Mouse (Mus musculus) midbrain, embryonic 13.5 days (tissue): ENCODE data around the gene Naip1. TPM values are rescaled to one million over a fixed set of nuclear protein-coding genes. Genes with fewer than 3 reads are reported as not detected.
"Not testable (repeated sequence)": the region's sequence is repeated elsewhere in the genome, so short reads cannot be mapped to it uniquely, and the experiment has no call there.

ENCODE experiments used
- ATAC-seq: fragments of 200-750 bp; cut with Nextera tagmentation; 2 replicates; pipeline ENCODE4 v1.8.0; 2017; ENCODE audit warnings: mild to moderate bottlenecking, moderate TSS enrichment, moderate library complexity
- H3K27ac ChIP-seq: fragments of 300-500 bp; sonication (generic); 2 replicates; pipeline ENCODE4 v1.5.1; 2015; ENCODE audit warnings: inconsistent platforms, mild to moderate bottlenecking, moderate library complexity
- H3K27me3 ChIP-seq: fragments of 300-500 bp; sonication (generic); 2 replicates; pipeline ENCODE4 v1.6.1; 2015; ENCODE audit warnings: mild to moderate bottlenecking, inconsistent platforms
- H3K36me3 ChIP-seq: fragments of 300-500 bp; sonication (generic); 2 replicates; pipeline ENCODE4 v1.6.1; 2015; ENCODE audit warnings: mild to moderate bottlenecking, inconsistent platforms
- H3K4me1 ChIP-seq: fragments of 300-500 bp; sonication (generic); replicated peaks from 2 replicates; pipeline ENCODE4 v1.6.1; 2015; ENCODE audit warnings: inconsistent platforms
- H3K4me2 ChIP-seq: fragments of 300-500 bp; sonication (generic); replicated peaks from 2 replicates; pipeline ENCODE4 v1.6.1; 2015; ENCODE audit warnings: moderate library complexity, mild to moderate bottlenecking, inconsistent platforms
- H3K4me3 ChIP-seq: fragments of 300-500 bp; sonication (generic); replicated peaks from 2 replicates; pipeline ENCODE4 v1.5.1; 2015; ENCODE audit warnings: mild to moderate bottlenecking, inconsistent platforms
- H3K9ac ChIP-seq: fragments of 300-500 bp; sonication (generic); replicated peaks from 2 replicates; pipeline ENCODE4 v1.6.1; 2015; ENCODE audit warnings: mild to moderate bottlenecking, inconsistent platforms
- H3K9me3 ChIP-seq: fragments of 300-500 bp; sonication (generic); 2 replicates; pipeline ENCODE4 v1.6.1; 2016; ENCODE audit warnings: mild to moderate bottlenecking, inconsistent platforms
- WGBS: fragments of 180-500 bp; shearing (Covaris S2); methylation state at CpG from one replicate; pipeline ENCODE4 v1.1.7; 2015; 5-methylcytosine and 5-hydroxymethylcytosine counted together
- polyA plus RNA-seq: library from polyadenylated mRNA; unstranded; fragments of >200 nt; fragmentation: Nextera tagmentation; extraction: Ambion mirVana; gene quantifications from 2 replicates; pipeline ENCODE4 v1.2.1, GENCODE M21; 2015

Naip1 gene
- polyA plus RNA-seq, 1 experiment from 2014 or later, result not detected

- H3K9me3 ChIP-seq, result no peaks in the 10 kb centered on the region
- no peak for ATAC-seq
- no peak overlapping the region for H3K4me2 ChIP-seq
- no peak overlapping the region for H3K27ac ChIP-seq
- H3K4me3 ChIP-seq, result no peak overlapping the region
- H3K27me3 ChIP-seq, result no peaks in the 10 kb centered on the region
- 72% methylated on average over 3 of the region's 3 CpGs for WGBS
- no peak overlapping the region for H3K9ac ChIP-seq
- H3K36me3 ChIP-seq, result no peaks in the 10 kb centered on the region
- no peaks in the 10 kb centered on the region for H3K4me1 ChIP-seq
These were observed 12.6 kb downstream of the Naip1 start for GRCm38 (mm10) chr13:100440116-100440515.

GRCm38 (mm10) chr13:100438701-100439100 lies 14.0 kb downstream of the Naip1 start:
- no peaks in the 10 kb centered on the region for H3K9me3 ChIP-seq
- no peaks in the 10 kb centered on the region for H3K27me3 ChIP-seq
- no peak overlapping the region for H3K4me3 ChIP-seq
- no peaks in the 10 kb centered on the region for H3K4me1 ChIP-seq
- no peak overlapping the region for H3K4me2 ChIP-seq
- 69% methylated on average over 1 of the region's 1 CpGs for WGBS
- no peak overlapping the region for H3K27ac ChIP-seq
- H3K9ac ChIP-seq, result no peak overlapping the region
- no peaks in the 10 kb centered on the region for H3K36me3 ChIP-seq
- no peak for ATAC-seq

GRCm38 (mm10) chr13:100437322-100437825 lies 15.3 kb downstream of the Naip1 start:
- Histone ChIP-seq H3K27ac (no peak overlapping the region), H3K4me2 (no peak overlapping the region), H3K4me3 (no peak overlapping the region), H3K9me3 (no peaks in the 10 kb centered on the region), H3K27me3 (no peaks in the 10 kb centered on the region), H3K36me3 (no peaks in the 10 kb centered on the region), H3K4me1 (no peaks in the 10 kb centered on the region), H3K9ac (no peak overlapping the region)
- no peak for ATAC-seq
- 89% methylated on average over 3 of the region's 3 CpGs for WGBS

GRCm38 (mm10) chr13:100436556-100437163 lies 16.0 kb downstream of the Naip1 start:
- not testable (repeated sequence) for ATAC-seq, H3K9ac ChIP-seq, H3K27me3 ChIP-seq, H3K9me3 ChIP-seq, H3K36me3 ChIP-seq, H3K4me2 ChIP-seq, H3K4me3 ChIP-seq, H3K4me1 ChIP-seq, H3K27ac ChIP-seq
- 81% methylated on average over 1 of the region's 1 CpGs for WGBS

- not testable (repeated sequence) for ATAC-seq, H3K4me2 ChIP-seq, H3K4me1 ChIP-seq, H3K27me3 ChIP-seq, H3K9me3 ChIP-seq, H3K36me3 ChIP-seq, H3K9ac ChIP-seq, H3K27ac ChIP-seq, H3K4me3 ChIP-seq
- WGBS, result 91% methylated on average over 7 of the region's 7 CpGs
These were observed 32.7 kb downstream of the Naip1 start for GRCm38 (mm10) chr13:100419958-100420357.

- H3K9me3 ChIP-seq, result peaks cover 6% of the 10 kb centered on the region
- H3K36me3 ChIP-seq, result no peaks in the 10 kb centered on the region
- ATAC-seq, result no peak
- H3K27me3 ChIP-seq, result no peaks in the 10 kb centered on the region
- no peak overlapping the region for H3K4me2 ChIP-seq
- H3K4me1 ChIP-seq, result no peaks in the 10 kb centered on the region
- WGBS, result 65% methylated on average over 1 of the region's 1 CpGs
- no peak overlapping the region for H3K4me3 ChIP-seq
- no peak overlapping the region for H3K27ac ChIP-seq
- H3K9ac ChIP-seq, result no peak overlapping the region
These were observed 38.2 kb downstream of the Naip1 start for GRCm38 (mm10) chr13:100414428-100414827.

- Histone ChIP-seq H3K4me3 (no peak overlapping the region), H3K27me3 (no peaks in the 10 kb centered on the region), H3K4me2 (no peak overlapping the region), H3K27ac (no peak overlapping the region), H3K4me1 (no peaks in the 10 kb centered on the region), H3K9ac (no peak overlapping the region), H3K9me3 (no peaks in the 10 kb centered on the region; the same call in 1 of the 2 replicates), H3K36me3 (no peaks in the 10 kb centered on the region)
- 86% methylated on average over 4 of the region's 4 CpGs for WGBS
- no peak for ATAC-seq
These were observed 42.8 kb downstream of the Naip1 start for GRCm38 (mm10) chr13:100409825-100410224.

GRCm38 (mm10) chr13:100409181-100409580 lies 43.5 kb downstream of the Naip1 start:
- Histone ChIP-seq H3K9me3 (no peaks in the 10 kb centered on the region), H3K9ac (no peak overlapping the region), H3K36me3 (no peaks in the 10 kb centered on the region), H3K4me2 (no peak overlapping the region), H3K27ac (no peak overlapping the region), H3K4me3 (no peak overlapping the region), H3K4me1 (no peaks in the 10 kb centered on the region), H3K27me3 (no peaks in the 10 kb centered on the region)
- ATAC-seq, result no peak
- WGBS, result 89% methylated on average over 5 of the region's 5 CpGs

GRCm38 (mm10) chr13:100408242-100408641 lies 44.4 kb downstream of the Naip1 start:
- Histone ChIP-seq H3K27me3 (no peaks in the 10 kb centered on the region), H3K36me3 (no peaks in the 10 kb centered on the region), H3K9me3 (no peaks in the 10 kb centered on the region), H3K4me3 (no peak overlapping the region), H3K9ac (no peak overlapping the region), H3K4me1 (no peaks in the 10 kb centered on the region), H3K4me2 (no peak overlapping the region), H3K27ac (no peak overlapping the region)
- no peak for ATAC-seq
- 88% methylated on average over 7 of the region's 7 CpGs for WGBS

- not testable (repeated sequence) for H3K36me3 ChIP-seq, H3K9ac ChIP-seq, H3K9me3 ChIP-seq, H3K27me3 ChIP-seq, H3K4me3 ChIP-seq, H3K27ac ChIP-seq, ATAC-seq, H3K4me2 ChIP-seq, H3K4me1 ChIP-seq
- WGBS, result 85% methylated on average over 7 of the region's 7 CpGs
These were observed 49.6 kb downstream of the Naip1 start for GRCm38 (mm10) chr13:100402930-100403637.

- H3K27ac ChIP-seq, H3K9me3 ChIP-seq, ATAC-seq, H3K4me2 ChIP-seq, H3K9ac ChIP-seq, H3K27me3 ChIP-seq, H3K4me3 ChIP-seq, H3K36me3 ChIP-seq, H3K4me1 ChIP-seq: not testable (repeated sequence)
- WGBS, result 30% methylated on average over 5 of the region's 5 CpGs
These were observed 61.6 kb downstream of the Naip1 start for GRCm38 (mm10) chr13:100391021-100391420.

GRCm38 (mm10) chr13:100370536-100370935 lies 82.1 kb downstream of the Naip1 start:
- no peaks in the 10 kb centered on the region for H3K36me3 ChIP-seq
- no peaks in the 10 kb centered on the region for H3K27me3 ChIP-seq
- WGBS, result 97% methylated on average over 1 of the region's 1 CpGs
- H3K4me2 ChIP-seq, result no peak overlapping the region
- H3K9ac ChIP-seq, result no peak overlapping the region
- H3K4me3 ChIP-seq, result no peak overlapping the region
- no peak overlapping the region for H3K27ac ChIP-seq
- no peaks in the 10 kb centered on the region; the same call in 1 of the 2 replicates for H3K9me3 ChIP-seq
- H3K4me1 ChIP-seq, result no peaks in the 10 kb centered on the region
- ATAC-seq, result no peak
